Mouse (Mus musculus) stomach, postnatal 0 days (tissue): ENCODE results near the gene AI854703.

ENCODE experiments used
- CTCF ChIP-seq: IDR thresholded peaks from 2 replicates; pipeline ENCODE4 v1.5.1; 2016; ENCODE audit warnings: antibody characterized with exemption, low read depth, mild to moderate bottlenecking, moderate library complexity
- EP300 ChIP-seq: optimal IDR thresholded peaks from 2 replicates; pipeline ENCODE3; 2016; ENCODE audit warnings: antibody characterized with exemption

DNA sequence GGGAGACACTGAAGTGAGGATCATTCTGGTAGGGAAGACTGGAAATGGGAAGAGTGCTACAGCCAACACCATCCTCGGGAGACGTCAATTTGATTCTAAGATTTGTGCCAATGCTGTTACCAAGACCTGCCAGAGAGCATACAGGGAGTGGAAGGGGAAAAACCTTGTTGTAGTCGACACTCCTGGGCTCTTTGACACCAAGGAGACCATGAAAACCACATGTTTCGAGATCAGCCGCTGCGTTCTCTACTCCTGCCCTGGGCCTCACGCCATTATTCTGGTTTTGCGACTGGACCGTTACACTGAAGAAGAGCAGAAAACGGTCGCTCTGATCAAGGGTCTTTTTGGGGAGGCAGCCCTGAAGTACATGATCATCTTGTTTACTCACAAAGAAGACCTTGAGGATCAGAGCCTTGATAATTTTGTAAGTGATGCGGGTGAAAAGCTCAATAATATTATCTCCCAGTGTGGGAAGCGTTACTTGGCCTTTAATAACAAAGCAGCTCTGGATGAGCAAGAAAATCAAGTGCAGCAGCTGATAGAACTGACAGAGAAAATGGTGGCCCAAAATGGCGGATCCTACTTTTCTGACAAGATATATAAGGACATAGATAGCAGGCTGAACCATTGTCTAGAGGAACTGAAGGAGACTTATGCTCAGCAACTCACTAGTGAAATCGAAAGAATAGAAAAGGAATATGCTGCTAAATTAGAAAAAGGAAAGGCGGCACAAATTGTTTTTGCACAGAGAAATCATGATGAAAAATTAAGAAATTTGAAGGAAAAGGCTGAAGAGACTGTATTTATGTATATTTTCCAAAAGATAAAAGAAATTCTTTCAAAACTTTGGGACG lies 51.2 kb downstream of the AI854703 start:
- TF ChIP-seq CTCF (no peak), EP300 (no peak)
